Mouse (Mus musculus) myocyte (in vitro differentiated cells): ENCODE measurements around the gene Fanca. TPM values are rescaled to one million over a fixed set of nuclear protein-coding genes. Genes with fewer than 3 reads are reported as not detected.

ENCODE experiments used
- H3K27me3 ChIP-seq: one replicate; pipeline ENCODE4 v1.6.1; 2011; ENCODE audit not compliant: control insufficient read depth, insufficient read depth, insufficient read length
- H3K36me3 ChIP-seq: one replicate; pipeline ENCODE4 v1.6.1; 2011; ENCODE audit not compliant: control insufficient read depth, insufficient read depth
- H3K4me2 ChIP-seq: one replicate; pipeline ENCODE4 v1.6.1; 2011; ENCODE audit warnings: low read depth, control low read depth
- H3K4me3 ChIP-seq: one replicate; pipeline ENCODE4 v1.5.1; 2011; ENCODE audit warnings: mild to moderate bottlenecking, control low read depth, moderate library complexity
- H3K79me2 ChIP-seq: one replicate; pipeline ENCODE4 v1.6.1; 2011; ENCODE audit not compliant: control insufficient read depth, insufficient read depth
- H3ac ChIP-seq: one replicate; pipeline ENCODE4 v1.6.1; 2011; ENCODE audit not compliant: control insufficient read depth, insufficient read length
- CEBPB ChIP-seq: IDR thresholded peaks from 2 replicates; pipeline ENCODE4 v1.6.1; 2011; ENCODE audit warnings: mild to moderate bottlenecking, moderate library complexity; ENCODE audit not compliant: poor library complexity, insufficient read depth, severe bottlenecking
- E2F4 ChIP-seq: IDR thresholded peaks from one replicate; pipeline ENCODE4 v1.6.1; 2011; ENCODE audit warnings: mild to moderate bottlenecking, control low read depth, moderate library complexity; ENCODE audit not compliant: insufficient read depth
- MAX ChIP-seq: IDR thresholded peaks from one replicate; pipeline ENCODE4 v1.6.1; 2011; ENCODE audit warnings: low read depth, mild to moderate bottlenecking, control low read depth
- MYOD1 ChIP-seq, 3 experiments: IDR thresholded peaks; one replicate each; pipeline ENCODE4 v1.6.1; 2011; ENCODE audit warnings: control low read depth in 2 of 3, low read depth in 2 of 3, mild to moderate bottlenecking in 2 of 3, moderate library complexity in 1 of 3; ENCODE audit not compliant: insufficient read length in 2 of 3, control insufficient read depth in 1 of 3
- MYOG ChIP-seq, 3 experiments: IDR thresholded peaks; one replicate each; pipeline ENCODE4 v1.6.1; 2011; ENCODE audit warnings: control low read depth in 2 of 3, low read depth in 2 of 3, mild to moderate bottlenecking in 2 of 3; ENCODE audit not compliant: insufficient read length in 2 of 3, control insufficient read depth in 1 of 3, insufficient read depth in 1 of 3
- POLR2A ChIP-seq: IDR thresholded peaks from one replicate; pipeline ENCODE4 v1.6.1; 2011; ENCODE audit warnings: low read depth, mild to moderate bottlenecking, control low read depth, moderate library complexity; ENCODE audit not compliant: insufficient read length
- POLR2AphosphoS2 ChIP-seq: IDR thresholded peaks from one replicate; pipeline ENCODE4 v1.6.1; 2011; ENCODE audit warnings: low read depth, control low read depth; ENCODE audit not compliant: insufficient read length
- REST ChIP-seq: IDR thresholded peaks from one replicate; pipeline ENCODE4 v1.6.1; 2011; ENCODE audit warnings: mild to moderate bottlenecking, control low read depth, moderate library complexity; ENCODE audit not compliant: insufficient read depth, insufficient read length
- SRF ChIP-seq: IDR thresholded peaks from one replicate; pipeline ENCODE4 v1.6.1; 2011; ENCODE audit warnings: low read depth; ENCODE audit not compliant: control insufficient read depth, insufficient read length
- TCF12 ChIP-seq: IDR thresholded peaks from one replicate; pipeline ENCODE4 v1.6.1; 2011; ENCODE audit warnings: mild to moderate bottlenecking, control low read depth; ENCODE audit not compliant: poor library complexity, insufficient read depth, severe bottlenecking
- TCF3 ChIP-seq: IDR thresholded peaks from one replicate; pipeline ENCODE4 v1.6.1; 2011; ENCODE audit warnings: low read depth, control low read depth; ENCODE audit not compliant: insufficient read length
- USF1 ChIP-seq: IDR thresholded peaks from one replicate; pipeline ENCODE4 v1.6.1; 2011; ENCODE audit warnings: low read depth, mild to moderate bottlenecking, control low read depth, moderate library complexity
- polyA plus RNA-seq: library from polyadenylated mRNA; unstranded; fragments of >200 nt; fragmentation: generic; extraction: Trizol; gene quantifications from one replicate; pipeline ENCODE4 v1.2.1, GENCODE M21; 2012; ENCODE audit warnings: missing spikeins

Gene Fanca
- polyA plus RNA-seq, 1 experiment: 4.0 TPM

DNA sequence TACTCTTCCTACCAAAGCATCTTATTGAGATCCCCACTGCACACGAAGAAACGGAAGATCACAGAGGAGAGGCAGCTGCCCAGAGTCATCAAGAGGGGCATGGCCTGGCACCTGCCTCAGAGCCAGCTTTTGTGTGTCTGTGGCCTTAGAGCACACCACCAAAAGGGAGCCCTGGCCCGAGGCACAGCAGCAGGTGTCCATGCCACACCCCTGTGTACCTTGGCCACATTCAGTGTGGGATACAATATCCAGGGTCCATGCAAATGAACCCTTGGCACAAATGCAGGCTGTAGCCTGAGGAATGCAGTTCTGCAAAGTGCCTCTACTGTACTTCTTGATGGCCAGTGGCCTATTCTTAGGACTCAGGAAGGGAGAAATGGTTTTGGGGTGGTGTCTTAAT is 19.1 kb upstream of the Fanca start:
- H3K4me3 ChIP-seq: no peak overlapping the region
- no peaks in the 10 kb centered on the region for H3K79me2 ChIP-seq
- no peak overlapping the region for H3K4me2 ChIP-seq
- no peaks in the 10 kb centered on the region for H3K36me3 ChIP-seq
- no peak overlapping the region for H3ac ChIP-seq
- TF ChIP-seq POLR2AphosphoS2: no peak
- no peak for TF ChIP-seq CEBPB
- TF ChIP-seq TCF3: peak; percentile 55
- peak; percentile 13 for TF ChIP-seq TCF12
- no peak for TF ChIP-seq MAX
- TF ChIP-seq USF1: no peak
- no peak for TF ChIP-seq E2F4
- no peak for TF ChIP-seq POLR2A
- TF ChIP-seq REST: no peak
- peak; percentile 24 to 94 (median 83) for TF ChIP-seq MYOD1 (IDR thresholded peaks at IDR 0.05; ENCODE audit: control insufficient read depth in 1 of 3, insufficient read length in 2 of 3, low read depth in 2 of 3)
- TF ChIP-seq SRF: no peak
- peak in 2 of 3 experiments; percentile 82 to 95 for TF ChIP-seq MYOG (IDR thresholded peaks at IDR 0.05; ENCODE audit: control insufficient read depth in 1 of 3, insufficient read depth in 1 of 3, insufficient read length in 2 of 3, low read depth in 2 of 3)
- no peaks in the 10 kb centered on the region for H3K27me3 ChIP-seq

GRCm38 (mm10) chr8:123334467-123334866 is 16.1 kb upstream of the Fanca start:
- H3K36me3 ChIP-seq: no peaks in the 10 kb centered on the region
- peak overlapping the region; percentile 46 for H3K4me2 ChIP-seq

DNA sequence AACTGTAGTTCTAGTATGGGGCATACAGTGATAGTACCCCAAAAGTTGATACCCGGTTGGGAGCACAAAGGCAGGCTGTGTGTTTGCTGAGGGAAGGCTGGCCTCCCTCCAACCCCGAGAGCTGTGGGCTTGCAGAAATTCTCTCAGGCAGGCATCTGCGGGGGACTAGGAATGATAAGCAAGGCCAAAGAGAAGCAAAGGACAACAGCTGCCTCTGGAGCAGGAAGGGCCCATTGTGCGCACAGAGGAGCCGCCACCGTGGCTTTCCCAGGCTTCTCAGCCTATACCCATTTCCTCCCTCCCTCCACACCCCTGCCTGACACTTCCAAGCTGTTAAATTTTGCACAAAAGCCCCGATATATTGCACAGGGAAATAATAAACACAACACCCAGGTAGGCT is 15.5 kb upstream of the Fanca start:
- no peaks in the 10 kb centered on the region for H3K79me2 ChIP-seq
- peak overlapping the region; percentile 22 for H3K4me3 ChIP-seq
- H3K27me3 ChIP-seq: no peaks in the 10 kb centered on the region
- no peak overlapping the region for H3ac ChIP-seq
- no peaks in the 10 kb centered on the region for H3K36me3 ChIP-seq
- H3K4me2 ChIP-seq: peak overlapping the region; percentile 64
- peak in 2 of 3 experiments; percentile 29 to 69 for TF ChIP-seq MYOD1 (IDR thresholded peaks at IDR 0.05; ENCODE audit: control insufficient read depth in 1 of 3, insufficient read length in 2 of 3, low read depth in 2 of 3)
- no peak for TF ChIP-seq POLR2A
- no peak for TF ChIP-seq E2F4
- no peak for TF ChIP-seq REST
- TF ChIP-seq TCF12: no peak
- peak in 2 of 3 experiments; percentile 10 to 77 for TF ChIP-seq MYOG (IDR thresholded peaks at IDR 0.05; ENCODE audit: control insufficient read depth in 1 of 3, insufficient read depth in 1 of 3, insufficient read length in 2 of 3, low read depth in 2 of 3)

More at GRCm38 (mm10) chr8:123334467-123334866, 16.1 kb upstream of the Fanca start:
- TF ChIP-seq POLR2A: no peak
- no peak for TF ChIP-seq MYOG (IDR thresholded peaks at IDR 0.05; ENCODE audit: control insufficient read depth in 1 of 3, insufficient read depth in 1 of 3, insufficient read length in 2 of 3, low read depth in 2 of 3)
- TF ChIP-seq TCF3: no peak
- TF ChIP-seq E2F4: no peak
- no peak for TF ChIP-seq MAX
- no peak for TF ChIP-seq TCF12
- no peak for TF ChIP-seq MYOD1 (IDR thresholded peaks at IDR 0.05; ENCODE audit: control insufficient read depth in 1 of 3, insufficient read length in 2 of 3, low read depth in 2 of 3)
- no peak for TF ChIP-seq REST
- no peak for TF ChIP-seq SRF
- TF ChIP-seq POLR2AphosphoS2: no peak
- no peak for TF ChIP-seq CEBPB
- TF ChIP-seq USF1: no peak
- Histone ChIP-seq H3K4me3 (no peak overlapping the region), H3K27me3 (no peaks in the 10 kb centered on the region), H3ac (no peak overlapping the region), H3K79me2 (no peaks in the 10 kb centered on the region)

DNA sequence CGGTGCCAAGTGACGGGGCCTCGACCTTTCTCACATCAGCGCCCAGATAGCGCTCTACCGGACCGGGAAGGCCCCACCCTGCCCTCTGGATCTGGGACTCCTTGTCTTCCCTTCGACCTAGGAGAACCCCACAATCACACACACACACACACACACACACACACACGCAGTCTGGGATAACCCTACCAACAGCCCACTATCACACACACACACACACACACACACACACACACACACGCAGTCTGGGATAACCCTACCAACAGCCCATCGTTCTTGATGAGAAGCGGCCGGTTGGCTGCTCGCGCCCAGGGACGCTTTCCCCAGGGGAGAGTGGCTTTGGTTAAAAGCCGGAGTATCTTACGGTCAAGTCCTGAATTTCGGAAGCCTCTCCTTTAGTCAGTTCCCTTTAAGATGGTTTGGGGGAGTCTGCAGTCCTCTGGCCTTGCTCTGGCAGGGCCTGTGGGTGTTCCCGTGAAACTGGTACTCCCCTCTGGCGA is 14.8 kb upstream of the Fanca start:
- TF ChIP-seq TCF3: no peak
- TF ChIP-seq E2F4: no peak
- no peak for TF ChIP-seq POLR2AphosphoS2
- TF ChIP-seq MYOG (IDR thresholded peaks at IDR 0.05; ENCODE audit: control insufficient read depth in 1 of 3, insufficient read depth in 1 of 3, insufficient read length in 2 of 3, low read depth in 2 of 3): no peak
- no peak for TF ChIP-seq TCF12
- TF ChIP-seq SRF: no peak
- no peak for TF ChIP-seq CEBPB
- Histone ChIP-seq H3ac (peak overlapping the region; percentile 2), H3K4me3 (peak overlapping the region; percentile 22), H3K36me3 (no peaks in the 10 kb centered on the region), H3K4me2 (peak overlapping the region; percentile 64), H3K79me2 (no peaks in the 10 kb centered on the region), H3K27me3 (no peaks in the 10 kb centered on the region)

GRCm38 (mm10) chr8:123332262-123333090 is 14.1 kb upstream of the Fanca start, which contains the start of gene Spire2:
Gene Spire2 (plus strand): TSS chr8:123332713.
- no peaks in the 10 kb centered on the region for H3K79me2 ChIP-seq
- no peaks in the 10 kb centered on the region for H3K27me3 ChIP-seq
- TF ChIP-seq TCF12: no peak
- TF ChIP-seq POLR2A: peak; percentile 34
- TF ChIP-seq TCF3: no peak
- peak in 1 of 3 experiments; percentile 45 for TF ChIP-seq MYOD1 (IDR thresholded peaks at IDR 0.05; ENCODE audit: control insufficient read depth in 1 of 3, insufficient read length in 2 of 3, low read depth in 2 of 3)
- TF ChIP-seq E2F4: no peak
- no peak for TF ChIP-seq POLR2AphosphoS2
- TF ChIP-seq REST: peak; percentile 90
- TF ChIP-seq USF1: no peak
- 0 out of 2 replicates have a peak, but pooled peaks have one; percentile 31 for TF ChIP-seq CEBPB
- no peak for TF ChIP-seq SRF

More at GRCm38 (mm10) chr8:123332262-123333090, 14.1 kb upstream of the Fanca start, which contains the start of gene Spire2:
- Histone ChIP-seq H3K4me2 (peak within 1 kb of the TSS; percentile 64), H3K4me3 (peak within 1 kb of the TSS; percentile 22), H3K36me3 (no peaks in the 10 kb centered on the region), H3ac (peak within 1 kb of the TSS; percentile 2)
